Mouse (Mus musculus): ENCODE measurements around the gene Gm884. TPM values are rescaled to one million over a fixed set of nuclear protein-coding genes. Genes with fewer than 3 reads are reported as not detected.
"Not testable (repeated sequence)": the region's sequence is repeated elsewhere in the genome, so short reads cannot be mapped to it uniquely, and the experiment has no call there.

The Gm884 gene
- polyA plus RNA-seq, 1 experiment from 2014 or later = not detected

GRCm38 (mm10) chr11:103610772-103611171, 10.2 kb downstream of the Gm884 start:
- Histone ChIP-seq H3K36me3 (no peaks in the 10 kb centered on the region), H3K4me3 (replicated peaks) (no peak overlapping the region), H3K4me2 (replicated peaks) (no peak overlapping the region), H3K27me3 (replicated peaks) (no peaks in the 10 kb centered on the region), H3K9me3 (no peaks in the 10 kb centered on the region), H3K27ac (no peak overlapping the region), H3K4me1 (replicated peaks) (no peaks in the 10 kb centered on the region), H3K9ac (no peak overlapping the region)
- 90% methylated on average over 2 of the region's 2 CpGs for WGBS
- ATAC-seq = no peak

- Histone ChIP-seq H3K4me1 (replicated peaks) (no peaks in the 10 kb centered on the region), H3K27me3 (replicated peaks) (no peaks in the 10 kb centered on the region), H3K36me3 (no peaks in the 10 kb centered on the region), H3K27ac (no peak overlapping the region), H3K9me3 (no peaks in the 10 kb centered on the region), H3K4me3 (replicated peaks) (no peak overlapping the region), H3K4me2 (replicated peaks) (no peak overlapping the region), H3K9ac (no peak overlapping the region)
- ATAC-seq = no peak
- WGBS = 62% methylated on average over 5 of the region's 5 CpGs
These were observed 14.3 kb downstream of the Gm884 start for GRCm38 (mm10) chr11:103606611-103607010.

GRCm38 (mm10) chr11:103578339-103578738, 42.6 kb downstream of the Gm884 start:
- Histone ChIP-seq H3K9me3 (no peaks in the 10 kb centered on the region), H3K4me2 (replicated peaks) (no peak overlapping the region), H3K27me3 (replicated peaks) (no peaks in the 10 kb centered on the region), H3K9ac (no peak overlapping the region), H3K27ac (no peak overlapping the region), H3K36me3 (no peaks in the 10 kb centered on the region), H3K4me3 (replicated peaks) (no peak overlapping the region), H3K4me1 (replicated peaks) (no peaks in the 10 kb centered on the region)
- no peak for ATAC-seq
- 90% methylated on average over 11 of the region's 11 CpGs for WGBS

- H3K4me1 ChIP-seq (replicated peaks) = no peaks in the 10 kb centered on the region
These were observed 64.9 kb downstream of the Gm884 start for GRCm38 (mm10) chr11:103556021-103556420.

GRCm38 (mm10) chr11:103534973-103535372, 86.0 kb downstream of the Gm884 start:
- ATAC-seq; H3K9me3 ChIP-seq; H3K4me1 ChIP-seq (replicated peaks); H3K9ac ChIP-seq; H3K27ac ChIP-seq; H3K4me2 ChIP-seq (replicated peaks); H3K36me3 ChIP-seq; H3K27me3 ChIP-seq (replicated peaks); H3K4me3 ChIP-seq (replicated peaks): not testable (repeated sequence)
- WGBS = 38% methylated on average over 1 of the region's 1 CpGs

More at GRCm38 (mm10) chr11:103556021-103556420, 64.9 kb downstream of the Gm884 start:
- Histone ChIP-seq H3K9me3 (no peaks in the 10 kb centered on the region), H3K4me3 (replicated peaks) (no peak overlapping the region), H3K4me2 (replicated peaks) (no peak overlapping the region), H3K9ac (no peak overlapping the region), H3K27ac (no peak overlapping the region), H3K36me3 (no peaks in the 10 kb centered on the region), H3K27me3 (replicated peaks) (no peaks in the 10 kb centered on the region)
- 77% methylated on average over 2 of the region's 2 CpGs for WGBS
- no peak for ATAC-seq

GRCm38 (mm10) chr11:103512111-103512510, 108.8 kb downstream of the Gm884 start:
- Histone ChIP-seq H3K36me3 (no peaks in the 10 kb centered on the region), H3K9me3 (no peaks in the 10 kb centered on the region), H3K9ac (no peak overlapping the region), H3K4me2 (replicated peaks) (no peak overlapping the region), H3K4me3 (replicated peaks) (no peak overlapping the region), H3K27ac (no peak overlapping the region), H3K27me3 (replicated peaks) (no peaks in the 10 kb centered on the region), H3K4me1 (replicated peaks) (no peaks in the 10 kb centered on the region)
- 74% methylated on average over 2 of the region's 2 CpGs for WGBS
- ATAC-seq = no peak

GRCm38 (mm10) chr11:103504497-103504896, 116.4 kb downstream of the Gm884 start, which contains the start of gene Lrrc37a:
TSS of gene Lrrc37a (minus strand) at chr11:103504597.
- ATAC-seq = no peak
- Histone ChIP-seq H3K4me1 (replicated peaks) (no peaks in the 10 kb centered on the region), H3K9me3 (no peaks in the 10 kb centered on the region), H3K4me3 (replicated peaks) (no peak within 1 kb of the TSS), H3K27me3 (replicated peaks) (no peaks in the 10 kb centered on the region), H3K36me3 (no peaks in the 10 kb centered on the region), H3K4me2 (replicated peaks) (no peak within 1 kb of the TSS), H3K27ac (no peak within 1 kb of the TSS), H3K9ac (no peak within 1 kb of the TSS)
- WGBS = 90% methylated on average over 12 of the region's 12 CpGs

Other genes starting within 250 kb of the Gm884 start
- 5.6 and 6.2 TPM in 2 replicates for gene Plekhm1, start 208.5 kb downstream of the Gm884 start, polyA plus RNA-seq (2015; fragmentation: Nextera tagmentation; extraction: Ambion mirVana)
- not detected in 2 replicates for gene Lrrc37a, start 116.5 kb downstream of the Gm884 start, polyA plus RNA-seq (2015; fragmentation: Nextera tagmentation; extraction: Ambion mirVana)
- gene Lyzl6, start 17.8 kb upstream of the Gm884 start, polyA plus RNA-seq (2015; fragmentation: Nextera tagmentation; extraction: Ambion mirVana) = not detected in 2 replicates
- 0.44 and 0.52 TPM in 2 replicates for gene Rprml, start 28.4 kb upstream of the Gm884 start, polyA plus RNA-seq (2015; fragmentation: Nextera tagmentation; extraction: Ambion mirVana)
- gene Gosr2, start 76.8 kb upstream of the Gm884 start, polyA plus RNA-seq (2015; fragmentation: Nextera tagmentation; extraction: Ambion mirVana) = 65.3 and 70.7 TPM in 2 replicates
- gene Wnt9b, start 128.7 kb upstream of the Gm884 start, polyA plus RNA-seq (2015; fragmentation: Nextera tagmentation; extraction: Ambion mirVana) = 0.04 and 0.08 TPM in 2 replicates
- 0.31 and 0.49 TPM in 2 replicates for gene Wnt3, start 153.0 kb upstream of the Gm884 start, polyA plus RNA-seq (2015; fragmentation: Nextera tagmentation; extraction: Ambion mirVana)